Mouse (Mus musculus): ENCODE measurements around the gene Ctsf. TPM values are rescaled to one million over a fixed set of nuclear protein-coding genes. Genes with fewer than 3 reads are reported as not detected.

The Ctsf gene
- polyA plus RNA-seq, 2 experiments = 38.9 to 49.9 TPM

GRCm38 (mm10) chr19:4883961-4884360 is 29.0 kb downstream of the Ctsf start:
- Histone ChIP-seq H3K27me3 (ENCODE audit: control insufficient read depth, insufficient read depth, low read length) (no peaks in the 10 kb centered on the region), H3K4me1 (ENCODE audit: control insufficient read depth, insufficient read depth, low read length) (0 out of 2 replicates have a peak, but pooled peaks cover 4% of the 10 kb centered on the region), H3K4me3 (replicated peaks; ENCODE audit: low read length) (no peak overlapping the region), H3K36me3 (ENCODE audit: control insufficient read depth, insufficient read depth, low read length) (no peaks in the 10 kb centered on the region), H3K27ac (replicated peaks; ENCODE audit: low read depth, low read length) (no peak overlapping the region), H3K9ac (ENCODE audit: low read depth, low read length, severe bottlenecking) (no peak overlapping the region), H3K4me2 (replicated peaks; ENCODE audit: low read depth, low read length, severe bottlenecking) (no peak overlapping the region), H3K9me3 (ENCODE audit: control insufficient read depth, low read length) (no peaks in the 10 kb centered on the region)
- DNase-seq (ENCODE audit: low spot score) (no peak), ATAC-seq (ENCODE audit: low FRiP score, low read depth) (no peak)
- no peak for TF ChIP-seq POLR2A (IDR thresholded peaks at IDR 0.05; ENCODE audit: borderline replicate concordance, extremely low read depth, insufficient read depth, insufficient read length)
- 82% methylated on average over 4 of the region's 4 CpGs for WGBS

- 83% methylated on average over 10 of the region's 10 CpGs for WGBS
- DNase-seq (ENCODE audit: low spot score) = no peak
- no peaks in the 10 kb centered on the region for H3K4me1 ChIP-seq (ENCODE audit: control insufficient read depth, insufficient read depth, low read length)
- H3K36me3 ChIP-seq (ENCODE audit: control insufficient read depth, insufficient read depth, low read length) = peaks cover 12% of the 10 kb centered on the region; the same call in 1 of the 2 replicates
- H3K4me2 ChIP-seq (replicated peaks; ENCODE audit: low read depth, low read length, severe bottlenecking) = no peak overlapping the region
- H3K27ac ChIP-seq (replicated peaks; ENCODE audit: low read depth, low read length) = no peak overlapping the region
- no peak overlapping the region for H3K4me3 ChIP-seq (replicated peaks; ENCODE audit: low read length)
- H3K27me3 ChIP-seq (ENCODE audit: control insufficient read depth, insufficient read depth, low read length) = no peaks in the 10 kb centered on the region
- H3K9ac ChIP-seq (ENCODE audit: low read depth, low read length, severe bottlenecking) = no peak overlapping the region
- no peaks in the 10 kb centered on the region for H3K9me3 ChIP-seq (ENCODE audit: control insufficient read depth, low read length)
- ATAC-seq (ENCODE audit: low FRiP score, low read depth) = no peak
- no peak for TF ChIP-seq POLR2A (IDR thresholded peaks at IDR 0.05; ENCODE audit: borderline replicate concordance, extremely low read depth, insufficient read depth, insufficient read length)
Observed at GRCm38 (mm10) chr19:4889791-4890190, 34.9 kb downstream of the Ctsf start.

- DNase-seq (ENCODE audit: low spot score) (no peak), ATAC-seq (ENCODE audit: low FRiP score, low read depth) (no peak)
- H3K9ac ChIP-seq (ENCODE audit: low read depth, low read length, severe bottlenecking) = no peak overlapping the region
- WGBS = 81% methylated on average over 3 of the region's 3 CpGs
- H3K9me3 ChIP-seq (ENCODE audit: control insufficient read depth, low read length) = no peaks in the 10 kb centered on the region
- H3K27me3 ChIP-seq (ENCODE audit: control insufficient read depth, insufficient read depth, low read length) = no peaks in the 10 kb centered on the region
- H3K4me3 ChIP-seq (replicated peaks; ENCODE audit: low read length) = no peak overlapping the region
- H3K36me3 ChIP-seq (ENCODE audit: control insufficient read depth, insufficient read depth, low read length) = peaks cover 12% of the 10 kb centered on the region; the same call in 1 of the 2 replicates
- H3K27ac ChIP-seq (replicated peaks; ENCODE audit: low read depth, low read length) = no peak overlapping the region
- no peak overlapping the region for H3K4me2 ChIP-seq (replicated peaks; ENCODE audit: low read depth, low read length, severe bottlenecking)
- no peaks in the 10 kb centered on the region for H3K4me1 ChIP-seq (ENCODE audit: control insufficient read depth, insufficient read depth, low read length)
- TF ChIP-seq POLR2A (IDR thresholded peaks at IDR 0.05; ENCODE audit: borderline replicate concordance, extremely low read depth, insufficient read depth, insufficient read length) = no peak
Observed at GRCm38 (mm10) chr19:4891798-4892197, 36.9 kb downstream of the Ctsf start.

- WGBS = 48% methylated on average over 21 of the region's 21 CpGs
- no peaks in the 10 kb centered on the region for H3K27me3 ChIP-seq (ENCODE audit: control insufficient read depth, insufficient read depth, low read length)
- H3K9ac ChIP-seq (ENCODE audit: low read depth, low read length, severe bottlenecking) = no peak overlapping the region
- H3K27ac ChIP-seq (replicated peaks; ENCODE audit: low read depth, low read length) = no peak overlapping the region
- TF ChIP-seq POLR2A (IDR thresholded peaks at IDR 0.05; ENCODE audit: borderline replicate concordance, extremely low read depth, insufficient read depth, insufficient read length) = no peak
- H3K36me3 ChIP-seq (ENCODE audit: control insufficient read depth, insufficient read depth, low read length) = peaks cover 19% of the 10 kb centered on the region
- DNase-seq (ENCODE audit: low spot score) = no peak
- no peak overlapping the region for H3K4me3 ChIP-seq (replicated peaks; ENCODE audit: low read length)
- H3K9me3 ChIP-seq (ENCODE audit: control insufficient read depth, low read length) = no peaks in the 10 kb centered on the region
- no peaks in the 10 kb centered on the region for H3K4me1 ChIP-seq (ENCODE audit: control insufficient read depth, insufficient read depth, low read length)
- ATAC-seq (ENCODE audit: low FRiP score, low read depth) = no peak
- H3K4me2 ChIP-seq (replicated peaks; ENCODE audit: low read depth, low read length, severe bottlenecking) = no peak overlapping the region
Observed at GRCm38 (mm10) chr19:4896780-4897520, 42.0 kb downstream of the Ctsf start.

GRCm38 (mm10) chr19:4898972-4899371 is 44.0 kb downstream of the Ctsf start:
- Histone ChIP-seq H3K36me3 (ENCODE audit: control insufficient read depth, insufficient read depth, low read length) (peaks cover 14% of the 10 kb centered on the region), H3K27ac (replicated peaks; ENCODE audit: low read depth, low read length) (no peak overlapping the region), H3K4me1 (ENCODE audit: control insufficient read depth, insufficient read depth, low read length) (no peaks in the 10 kb centered on the region), H3K4me2 (replicated peaks; ENCODE audit: low read depth, low read length, severe bottlenecking) (no peak overlapping the region), H3K4me3 (replicated peaks; ENCODE audit: low read length) (no peak overlapping the region), H3K27me3 (ENCODE audit: control insufficient read depth, insufficient read depth, low read length) (no peaks in the 10 kb centered on the region), H3K9me3 (ENCODE audit: control insufficient read depth, low read length) (no peaks in the 10 kb centered on the region), H3K9ac (ENCODE audit: low read depth, low read length, severe bottlenecking) (no peak overlapping the region)
- no peak for DNase-seq (ENCODE audit: low spot score)
- 73% methylated on average over 9 of the region's 9 CpGs for WGBS
- ATAC-seq (ENCODE audit: low FRiP score, low read depth) = peak; percentile 50; the same call in 1 of the 2 replicates
- TF ChIP-seq POLR2A (IDR thresholded peaks at IDR 0.05; ENCODE audit: borderline replicate concordance, extremely low read depth, insufficient read depth, insufficient read length) = no peak
